In the genomic region with DNA sequence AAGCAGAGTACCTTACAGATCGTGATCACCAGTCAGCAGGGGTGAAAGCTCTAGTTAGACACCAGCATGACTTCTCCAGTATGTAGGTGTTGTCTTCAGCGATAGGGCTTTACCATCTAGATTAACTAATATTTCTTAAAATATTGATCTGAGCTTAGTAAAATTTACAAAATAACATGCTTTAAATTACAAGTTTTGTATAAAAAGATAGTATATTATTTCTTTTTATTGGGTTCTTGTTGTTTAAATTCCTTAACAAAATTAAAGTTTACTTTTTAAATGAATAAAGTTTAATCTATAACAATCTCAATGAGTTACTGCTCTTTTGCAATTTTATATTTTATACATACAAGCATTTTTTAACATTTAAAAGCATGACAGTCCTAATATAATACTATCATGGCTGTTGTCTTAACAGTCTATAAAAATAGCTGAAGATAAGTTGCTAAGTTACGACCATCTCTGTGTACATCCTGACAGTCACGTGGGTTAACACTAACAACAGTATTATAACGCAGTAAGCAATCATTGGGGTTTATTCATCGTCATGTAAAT, we compare ENCODE assay signal across 15 mouse cellular contexts. TPM values are rescaled to one million over a fixed set of nuclear protein-coding genes. Genes with fewer than 3 reads are reported as not detected.
A peak's percentile ranks its signal among the peaks of the same experiment; 100 is the strongest.
DNase-seq lines count a peak whose midpoint lies in the region; ATAC-seq and TF ChIP-seq lines count a peak whose summit lies in the region.
"Not testable (repeated sequence)": the region's sequence is repeated elsewhere in the genome, so short reads cannot be mapped to it uniquely, and the experiment has no call there.
"Had no signal": no experiment of that assay in that cellular context is flagged by ENCODE, and none has a peak within 500 bp of the region (broad histone marks: within the 10 kb centered on the region; RNA-seq: fewer than 3 reads in every experiment).

No protein-coding gene starts in this region.

- DNase-seq in hindbrain, postnatal 0 days (ENCODE audit: low spot score); liver, embryonic 14.5 days (ENCODE audit: low read depth in 3 of 3, low spot score in 3 of 3): not testable (repeated sequence)
- peak; percentile 27 for DNase-seq in kidney, postnatal 0 days (ENCODE audit: low spot score)

- H3K4me3 ChIP-seq in forebrain, embryonic 13.5 days; heart, embryonic 15.5 days; hindbrain, postnatal 0 days (ENCODE audit: low read length); kidney, postnatal 0 days (replicated peaks; ENCODE audit: low read depth, low read length); liver, embryonic 14.5 days (ENCODE audit: insufficient read depth in 1 of 2, low read depth in 2 of 2, low read length in 2 of 2); midbrain, embryonic 12.5 days; neural tube, embryonic 14.5 days (ENCODE audit: low read depth, low read length): not testable (repeated sequence)

- not testable (repeated sequence) for TF ChIP-seq CTCF in hindbrain, postnatal 0 days (IDR thresholded peaks at IDR 0.05; ENCODE audit: low read depth); kidney, postnatal 0 days (IDR thresholded peaks at IDR 0.05; ENCODE audit: low read depth); liver, embryonic 14.5 days (IDR thresholded peaks at IDR 0.05; ENCODE audit: low read depth)

- not testable (repeated sequence) for H3K4me1 ChIP-seq in forebrain, embryonic 13.5 days; heart, embryonic 15.5 days (replicated peaks); hindbrain, postnatal 0 days (ENCODE audit: insufficient read depth, low read length); kidney, postnatal 0 days (replicated peaks; ENCODE audit: insufficient read depth, low read length); liver, embryonic 14.5 days (replicated peaks; ENCODE audit: control insufficient read depth in 2 of 2, insufficient read depth in 2 of 2, low read length in 1 of 2); midbrain, embryonic 12.5 days; neural tube, embryonic 14.5 days (ENCODE audit: control insufficient read depth, insufficient read depth, low read length)

- H3K4me2 ChIP-seq in forebrain, embryonic 13.5 days; heart, embryonic 15.5 days; hindbrain, postnatal 0 days (ENCODE audit: low read depth, low read length); kidney, postnatal 0 days (ENCODE audit: low read length); liver, embryonic 14.5 days (ENCODE audit: low read depth); midbrain, embryonic 12.5 days (replicated peaks); neural tube, embryonic 14.5 days (ENCODE audit: low read depth, low read length): not testable (repeated sequence)

- 75% methylated on average over 6 of the region's 6 CpGs for WGBS in forebrain, embryonic 13.5 days
- 62% methylated on average over 6 of the region's 6 CpGs for WGBS in heart, embryonic 15.5 days
- WGBS in hindbrain, postnatal 0 days: 77% methylated on average over 6 of the region's 6 CpGs
- 73% methylated on average over 6 of the region's 6 CpGs for WGBS in kidney, postnatal 0 days
- 46% methylated on average over 6 of the region's 6 CpGs for WGBS in liver, embryonic 14.5 days (ENCODE audit: insufficient replicate concordance)
- WGBS in midbrain, embryonic 12.5 days: 79% methylated on average over 6 of the region's 6 CpGs
- 79% methylated on average over 6 of the region's 6 CpGs for WGBS in neural tube, embryonic 14.5 days

- not testable (repeated sequence) for H3K9ac ChIP-seq in forebrain, embryonic 13.5 days; heart, embryonic 15.5 days; hindbrain, postnatal 0 days (replicated peaks; ENCODE audit: low read length); kidney, postnatal 0 days (ENCODE audit: low read depth, low read length); liver, embryonic 14.5 days (replicated peaks); midbrain, embryonic 12.5 days (replicated peaks); neural tube, embryonic 14.5 days (replicated peaks; ENCODE audit: low read depth, low read length)

- not testable (repeated sequence) for H3K27ac ChIP-seq in forebrain, embryonic 13.5 days; heart, embryonic 15.5 days; hindbrain, postnatal 0 days; kidney, postnatal 0 days; liver, embryonic 14.5 days; midbrain, embryonic 12.5 days (replicated peaks); neural tube, embryonic 14.5 days (ENCODE audit: low read depth, low read length)

- H3K27me3 ChIP-seq in forebrain, embryonic 13.5 days; heart, embryonic 15.5 days; hindbrain, postnatal 0 days (ENCODE audit: insufficient read depth, low read length); kidney, postnatal 0 days (ENCODE audit: insufficient read depth, low read length); liver, embryonic 14.5 days (ENCODE audit: control insufficient read depth, insufficient read depth, low read length); midbrain, embryonic 12.5 days; neural tube, embryonic 14.5 days (ENCODE audit: control insufficient read depth, insufficient read depth, low read length): not testable (repeated sequence)

- peak; percentile 72 for ATAC-seq in cerebellum, adult (ENCODE audit: insufficient number of reproducible peaks, low FRiP score, low TSS enrichment)
- ATAC-seq in forebrain, embryonic 13.5 days: peak; percentile 83
- peak; percentile 76 for ATAC-seq in heart, embryonic 15.5 days (replicated peaks; ENCODE audit: insufficient number of reproducible peaks, insufficient read depth, low FRiP score, low read depth)
- ATAC-seq in hindbrain, postnatal 0 days: peak; percentile 88
- peak; percentile 87 for ATAC-seq in kidney, postnatal 0 days (replicated peaks; ENCODE audit: low FRiP score, low read depth)
- peak; percentile 60 for ATAC-seq in liver, embryonic 14.5 days (ENCODE audit: insufficient read depth)
- peak; percentile 86 for ATAC-seq in midbrain, embryonic 12.5 days (ENCODE audit: low FRiP score, low read depth)
- ATAC-seq in neural tube, embryonic 14.5 days (ENCODE audit: low read depth): peak; percentile 88

- not testable (repeated sequence) for H3K36me3 ChIP-seq in forebrain, embryonic 13.5 days (ENCODE audit: poor library complexity, severe bottlenecking); heart, embryonic 15.5 days; hindbrain, postnatal 0 days (ENCODE audit: insufficient read depth, low read length); kidney, postnatal 0 days (ENCODE audit: insufficient read depth, low read length); liver, embryonic 14.5 days (replicated peaks; ENCODE audit: control insufficient read depth, insufficient read depth, low read depth); midbrain, embryonic 12.5 days; neural tube, embryonic 14.5 days (ENCODE audit: control insufficient read depth, insufficient read depth, low read length)

- not testable (repeated sequence) for TF ChIP-seq EP300 in liver, embryonic 14.5 days (IDR thresholded peaks at IDR 0.05; ENCODE audit: low read depth)

- peaks cover 25% of the 10 kb centered on the region for H3K9me3 ChIP-seq in forebrain, embryonic 13.5 days (replicated peaks)
- H3K9me3 ChIP-seq in heart, embryonic 15.5 days (replicated peaks); hindbrain, postnatal 0 days (ENCODE audit: low read length); kidney, postnatal 0 days (replicated peaks; ENCODE audit: low read length); liver, embryonic 14.5 days (ENCODE audit: control insufficient read depth, low read length); neural tube, embryonic 14.5 days (ENCODE audit: control insufficient read depth, low read length): not testable (repeated sequence)
- peaks cover 28% of the 10 kb centered on the region for H3K9me3 ChIP-seq in midbrain, embryonic 12.5 days

RNA-seq across cellular contexts. Expression of gene Speer4c, which starts 24.3 kb away (rescaled TPM):
- polyA plus RNA-seq in forebrain, embryonic 13.5 days (2015; fragmentation: Nextera tagmentation; extraction: Ambion mirVana): not detected in 2 replicates
- polyA plus RNA-seq in heart, embryonic 15.5 days (2015; fragmentation: Nextera tagmentation; extraction: Ambion mirVana): not detected in 2 replicates
- total RNA-seq in hindbrain, postnatal 0 days (2014; rRNA removed): not detected in 2 replicates
- polyA plus RNA-seq in hindbrain, postnatal 0 days (2015; fragmentation: Nextera tagmentation; extraction: Ambion mirVana): not detected in 2 replicates
- not detected in 2 replicates for polyA plus RNA-seq in kidney, postnatal 0 days (2015; fragmentation: Nextera tagmentation; extraction: Ambion mirVana)
- not detected in 2 replicates for polyA plus RNA-seq in liver, embryonic 14.5 days (2012; rRNA removed)
- not detected in 2 replicates for polyA plus RNA-seq in liver, embryonic 14.5 days (2014; fragmentation: Nextera tagmentation; extraction: Ambion mirVana)
- not detected in 2 replicates for polyA plus RNA-seq in midbrain, embryonic 12.5 days (2016; fragmentation: Nextera tagmentation; extraction: Ambion mirVana)
- not detected in 2 replicates for polyA plus RNA-seq in neural tube, embryonic 14.5 days (2014; fragmentation: Nextera tagmentation; extraction: Ambion mirVana)
- total RNA-seq: gastrocnemius, adult 2 months; heart, postnatal 36 days; layer of hippocampus, adult 18-20 months; left cerebral cortex, postnatal 4 days; neutrophil, adult 5-6 weeks had no signal
- polyA plus RNA-seq: forebrain, embryonic 10.5 days; midbrain, embryonic 10.5 days had no signal

RNA-seq across cellular contexts. Expression of gene 4930572O03Rik, which starts 32.9 kb away (rescaled TPM):
- not detected in 2 replicates for polyA plus RNA-seq in forebrain, embryonic 13.5 days (2015; fragmentation: Nextera tagmentation; extraction: Ambion mirVana)
- polyA plus RNA-seq in heart, embryonic 15.5 days (2015; fragmentation: Nextera tagmentation; extraction: Ambion mirVana): not detected in 2 replicates
- not detected in 2 replicates for total RNA-seq in hindbrain, postnatal 0 days (2014; rRNA removed)
- polyA plus RNA-seq in hindbrain, postnatal 0 days (2015; fragmentation: Nextera tagmentation; extraction: Ambion mirVana): not detected in 2 replicates
- polyA plus RNA-seq in kidney, postnatal 0 days (2015; fragmentation: Nextera tagmentation; extraction: Ambion mirVana): not detected in 2 replicates
- not detected in 2 replicates for polyA plus RNA-seq in liver, embryonic 14.5 days (2012; rRNA removed)
- not detected in 2 replicates for polyA plus RNA-seq in liver, embryonic 14.5 days (2014; fragmentation: Nextera tagmentation; extraction: Ambion mirVana)
- not detected in 2 replicates for polyA plus RNA-seq in midbrain, embryonic 12.5 days (2016; fragmentation: Nextera tagmentation; extraction: Ambion mirVana)
- polyA plus RNA-seq in neural tube, embryonic 14.5 days (2014; fragmentation: Nextera tagmentation; extraction: Ambion mirVana): not detected in 2 replicates
- total RNA-seq: gastrocnemius, adult 2 months; heart, postnatal 36 days; layer of hippocampus, adult 18-20 months; left cerebral cortex, postnatal 4 days; neutrophil, adult 5-6 weeks had no signal
- polyA plus RNA-seq: forebrain, embryonic 10.5 days; midbrain, embryonic 10.5 days had no signal
